Mouse (Mus musculus) bone marrow macrophage, adult 2 months (primary cell): ENCODE data around the gene Cd3d. TPM values are rescaled to one million over a fixed set of nuclear protein-coding genes. Genes with fewer than 3 reads are reported as not detected.

Experiments
- H3K27ac ChIP-seq: 2 replicates; pipeline ENCODE4 v1.5.1; 2012; ENCODE audit warnings: low read depth, low read length; ENCODE audit not compliant: insufficient read depth
- H3K4me1 ChIP-seq: 2 replicates; pipeline ENCODE4 v1.6.1; 2012; ENCODE audit warnings: low read length; ENCODE audit not compliant: control insufficient read depth, insufficient read depth
- H3K4me3 ChIP-seq: 2 replicates; pipeline ENCODE4 v1.5.1; 2012; ENCODE audit warnings: mild to moderate bottlenecking, low read length, moderate library complexity; ENCODE audit not compliant: insufficient read depth
- CTCF ChIP-seq: IDR thresholded peaks from 2 replicates; pipeline ENCODE4 v1.5.1; 2012; ENCODE audit warnings: low read depth, mild to moderate bottlenecking, low read length, moderate library complexity
- POLR2A ChIP-seq: IDR thresholded peaks from 2 replicates; pipeline ENCODE4 v1.6.1; 2012; ENCODE audit warnings: mild to moderate bottlenecking, low read depth, low read length, borderline replicate concordance
- polyA plus RNA-seq: library from polyadenylated mRNA; stranded (reverse); fragments of >200 nt; gene quantifications from 2 replicates; pipeline ENCODE4 v1.2.4, GENCODE M21; 2012; ENCODE audit not compliant: missing spikeins, insufficient read depth, insufficient read length

Gene Cd3d
- polyA plus RNA-seq, 1 experiment, result not detected

GRCm38 (mm10) chr9:44991821-44992220 is 10.2 kb downstream of the Cd3d start:
- no peak for TF ChIP-seq POLR2A
- no peak for TF ChIP-seq CTCF
- Histone ChIP-seq H3K4me3 (no peak overlapping the region), H3K27ac (no peak overlapping the region), H3K4me1 (peaks cover 3% of the 10 kb centered on the region)

- no peak overlapping the region for H3K27ac ChIP-seq
- no peak overlapping the region for H3K4me3 ChIP-seq
- no peaks in the 10 kb centered on the region for H3K4me1 ChIP-seq
- TF ChIP-seq POLR2A (no peak), CTCF (no peak)
Measured at GRCm38 (mm10) chr9:44992271-44992670, 10.7 kb downstream of the Cd3d start.

- no peak overlapping the region for H3K4me3 ChIP-seq
- no peaks in the 10 kb centered on the region for H3K4me1 ChIP-seq
- H3K27ac ChIP-seq, result no peak overlapping the region
- TF ChIP-seq POLR2A (no peak), CTCF (no peak)
Measured at GRCm38 (mm10) chr9:44993268-44993667, 11.7 kb downstream of the Cd3d start.

GRCm38 (mm10) chr9:44994962-44995361 is 13.4 kb downstream of the Cd3d start:
- Histone ChIP-seq H3K27ac (no peak overlapping the region), H3K4me3 (no peak overlapping the region), H3K4me1 (no peaks in the 10 kb centered on the region)
- no peak for TF ChIP-seq POLR2A
- no peak for TF ChIP-seq CTCF

- Histone ChIP-seq H3K4me1 (no peaks in the 10 kb centered on the region), H3K4me3 (no peak overlapping the region), H3K27ac (no peak overlapping the region)
- TF ChIP-seq CTCF, result no peak
- TF ChIP-seq POLR2A, result no peak
Measured at GRCm38 (mm10) chr9:44996590-44996989, 15.0 kb downstream of the Cd3d start.

- H3K27ac ChIP-seq, result no peak overlapping the region
- TF ChIP-seq POLR2A (no peak), CTCF (no peak)
- no peaks in the 10 kb centered on the region for H3K4me1 ChIP-seq
- H3K4me3 ChIP-seq, result no peak overlapping the region
Measured at GRCm38 (mm10) chr9:44998138-44998537, 16.6 kb downstream of the Cd3d start.

GRCm38 (mm10) chr9:44999171-44999570 is 17.6 kb downstream of the Cd3d start:
- H3K27ac ChIP-seq, result no peak overlapping the region
- TF ChIP-seq POLR2A (no peak), CTCF (no peak)

GRCm38 (mm10) chr9:44999776-45000175 is 18.2 kb downstream of the Cd3d start:
- H3K4me1 ChIP-seq, result no peaks in the 10 kb centered on the region
- no peak overlapping the region for H3K27ac ChIP-seq
- TF ChIP-seq CTCF (no peak), POLR2A (no peak)
- no peak overlapping the region for H3K4me3 ChIP-seq

More at GRCm38 (mm10) chr9:44999171-44999570, 17.6 kb downstream of the Cd3d start:
- no peak overlapping the region for H3K4me3 ChIP-seq
- no peaks in the 10 kb centered on the region for H3K4me1 ChIP-seq

- H3K27ac ChIP-seq, result no peak overlapping the region
- no peak for TF ChIP-seq POLR2A
- no peak for TF ChIP-seq CTCF
Measured at GRCm38 (mm10) chr9:45000249-45000648, 18.7 kb downstream of the Cd3d start.

GRCm38 (mm10) chr9:45007404-45007803 is 25.8 kb downstream of the Cd3d start:
- no peak overlapping the region for H3K27ac ChIP-seq

More at GRCm38 (mm10) chr9:45000249-45000648, 18.7 kb downstream of the Cd3d start:
- Histone ChIP-seq H3K4me3 (no peak overlapping the region), H3K4me1 (no peaks in the 10 kb centered on the region)

GRCm38 (mm10) chr9:45008342-45008741 is 26.8 kb downstream of the Cd3d start:
- Histone ChIP-seq H3K4me3 (no peak overlapping the region), H3K4me1 (no peaks in the 10 kb centered on the region), H3K27ac (no peak overlapping the region)
- TF ChIP-seq POLR2A (no peak), CTCF (no peak)

More at GRCm38 (mm10) chr9:45007404-45007803, 25.8 kb downstream of the Cd3d start:
- H3K4me3 ChIP-seq, result no peak overlapping the region
- H3K4me1 ChIP-seq, result no peaks in the 10 kb centered on the region
- TF ChIP-seq POLR2A (no peak), CTCF (no peak)
